ENCODE assay signal across 22 mouse cellular contexts in genomic region chr8:26794411-26794810, GRCm38 (mm10).
DNase-seq lines count a peak whose midpoint lies in the region; ATAC-seq and TF ChIP-seq lines count a peak whose summit lies in the region.
"Had no signal": no experiment of that assay in that cellular context is flagged by ENCODE, and none has a peak within 500 bp of the region (broad histone marks: within the 10 kb centered on the region; RNA-seq: fewer than 3 reads in every experiment).

No protein-coding gene starts in this region.

- DNase-seq in heart, adult 18-20 months, result peak; percentile 13 to 38
- DNase-seq in heart, embryonic 10.5 days (ENCODE audit: low spot score), result no peak
- no peak for DNase-seq in lung, postnatal 0 days (ENCODE audit: low spot score)
- no peak for DNase-seq in lung, adult 2 months
- no peak for DNase-seq in spleen, postnatal 4 days (ENCODE audit: low spot score in 2 of 2)
- DNase-seq in spleen, postnatal 14 days (ENCODE audit: low spot score in 2 of 2), result no peak
- DNase-seq: adrenal gland, adult 8-10 months; adrenal gland, postnatal 36 days; cerebellum, adult 8-10 months; cerebellum, postnatal 14 days; embryo, embryonic 11 days; gastrocnemius, postnatal 10 days; heart, postnatal 36 days had no signal

- H3K36me3 ChIP-seq in heart, embryonic 10.5 days, result no peaks in the 10 kb centered on the region
- no peaks in the 10 kb centered on the region for H3K36me3 ChIP-seq in lung, postnatal 0 days (ENCODE audit: insufficient read depth, low read length)
- H3K36me3 ChIP-seq in intestine, embryonic 16.5 days (ENCODE audit: control insufficient read depth, insufficient read depth, low read length), result no peaks in the 10 kb centered on the region
- H3K36me3 ChIP-seq in stomach, embryonic 16.5 days (ENCODE audit: control insufficient read depth, insufficient read depth, low read length), result no peaks in the 10 kb centered on the region
- H3K36me3 ChIP-seq: embryonic facial prominence, embryonic 15.5 days; forebrain, embryonic 10.5 days; heart, embryonic 13.5 days; hindbrain, embryonic 15.5 days had no signal

- TF ChIP-seq CTCF in lung, postnatal 0 days (IDR thresholded peaks at IDR 0.05), result no peak
- TF ChIP-seq CTCF in lung, adult 2 months (IDR thresholded peaks at IDR 0.05; ENCODE audit: insufficient read depth, low read length), result no peak

- H3K27ac ChIP-seq in heart, embryonic 10.5 days, result no peak overlapping the region
- no peak overlapping the region for H3K27ac ChIP-seq in lung, postnatal 0 days (ENCODE audit: low read length)
- no peak overlapping the region for H3K27ac ChIP-seq in intestine, embryonic 16.5 days (ENCODE audit: low read length)
- H3K27ac ChIP-seq in stomach, embryonic 16.5 days (ENCODE audit: low read length), result peak overlapping the region; percentile 55; the same call in 1 of the 2 replicates
- H3K27ac ChIP-seq: embryonic facial prominence, embryonic 15.5 days; forebrain, embryonic 10.5 days; heart, embryonic 13.5 days; hindbrain, embryonic 15.5 days had no signal

- no peaks in the 10 kb centered on the region; the same call in 1 of the 2 replicates for H3K27me3 ChIP-seq in heart, embryonic 10.5 days (ENCODE audit: insufficient read depth, poor library complexity, severe bottlenecking)
- H3K27me3 ChIP-seq in lung, postnatal 0 days (replicated peaks; ENCODE audit: insufficient read depth, low read length), result no peaks in the 10 kb centered on the region
- no peaks in the 10 kb centered on the region for H3K27me3 ChIP-seq in intestine, embryonic 16.5 days (replicated peaks; ENCODE audit: control insufficient read depth, insufficient read depth, low read length)
- no peaks in the 10 kb centered on the region for H3K27me3 ChIP-seq in stomach, embryonic 16.5 days (ENCODE audit: control insufficient read depth, insufficient read depth, low read length)
- H3K27me3 ChIP-seq: CH12.LX; embryonic facial prominence, embryonic 15.5 days; hindbrain, embryonic 15.5 days had no signal

- H3K9me3 ChIP-seq in heart, embryonic 10.5 days, result no peaks in the 10 kb centered on the region
- no peaks in the 10 kb centered on the region for H3K9me3 ChIP-seq in lung, postnatal 0 days (ENCODE audit: low read length)
- H3K9me3 ChIP-seq in intestine, embryonic 16.5 days (ENCODE audit: control insufficient read depth, low read length), result no peaks in the 10 kb centered on the region
- H3K9me3 ChIP-seq in stomach, embryonic 16.5 days (replicated peaks; ENCODE audit: control insufficient read depth, low read length), result no peaks in the 10 kb centered on the region
- H3K9me3 ChIP-seq: embryonic facial prominence, embryonic 15.5 days; forebrain, embryonic 10.5 days; heart, embryonic 13.5 days; hindbrain, embryonic 15.5 days had no signal

- peak; percentile 15; the same call in 1 of the 2 replicates for ATAC-seq in lung, postnatal 0 days
- peak; percentile 41; the same call in 1 of the 2 replicates for ATAC-seq in intestine, embryonic 16.5 days
- ATAC-seq in stomach, embryonic 16.5 days (ENCODE audit: insufficient read depth, low FRiP score), result peak; percentile 16; the same call in 1 of the 2 replicates
- ATAC-seq: forebrain, embryonic 14.5 days had no signal

- no peak for TF ChIP-seq POLR2A in lung, adult 2 months (IDR thresholded peaks at IDR 0.05; ENCODE audit: borderline replicate concordance, extremely low read depth, low read depth, low read length)

- H3K4me2 ChIP-seq in lung, postnatal 0 days (replicated peaks; ENCODE audit: low read depth, low read length), result no peak overlapping the region
- H3K4me2 ChIP-seq in intestine, embryonic 16.5 days (ENCODE audit: low read depth, low read length), result no peak overlapping the region
- H3K4me2 ChIP-seq in stomach, embryonic 16.5 days (ENCODE audit: low read depth, low read length), result no peak overlapping the region
- H3K4me2 ChIP-seq: embryonic facial prominence, embryonic 15.5 days; heart, embryonic 13.5 days; hindbrain, embryonic 15.5 days had no signal

- 78% methylated on average over 4 of the region's 4 CpGs for WGBS in heart, embryonic 10.5 days
- WGBS in lung, postnatal 0 days, result 78% methylated on average over 4 of the region's 4 CpGs
- 77% methylated on average over 4 of the region's 4 CpGs for WGBS in lung, adult 2 months
- WGBS in intestine, embryonic 16.5 days, result 83% methylated on average over 4 of the region's 4 CpGs
- WGBS in stomach, embryonic 16.5 days, result 73% methylated on average over 4 of the region's 4 CpGs

- no peak overlapping the region for H3K9ac ChIP-seq in lung, postnatal 0 days (replicated peaks; ENCODE audit: low read depth)
- no peak overlapping the region for H3K9ac ChIP-seq in intestine, embryonic 16.5 days (ENCODE audit: low read depth, low read length)
- no peak overlapping the region for H3K9ac ChIP-seq in stomach, embryonic 16.5 days (ENCODE audit: low read length)
- H3K9ac ChIP-seq: embryonic facial prominence, embryonic 15.5 days; heart, embryonic 13.5 days; hindbrain, embryonic 15.5 days had no signal

- no peak overlapping the region for H3K4me3 ChIP-seq in heart, embryonic 10.5 days
- H3K4me3 ChIP-seq in lung, postnatal 0 days (ENCODE audit: low read depth, low read length), result no peak overlapping the region
- H3K4me3 ChIP-seq in lung, adult 2 months (replicated peaks; ENCODE audit: extremely low read depth, low read depth, low read length), result no peak overlapping the region
- H3K4me3 ChIP-seq in intestine, embryonic 16.5 days (ENCODE audit: low read length), result no peak overlapping the region
- no peak overlapping the region for H3K4me3 ChIP-seq in stomach, embryonic 16.5 days (replicated peaks; ENCODE audit: low read length)
- H3K4me3 ChIP-seq: embryonic facial prominence, embryonic 15.5 days; erythroblast, embryonic 14.5 days; forebrain, embryonic 10.5 days; heart, embryonic 13.5 days; hindbrain, embryonic 15.5 days had no signal

- TF ChIP-seq EP300 in lung, postnatal 0 days (IDR thresholded peaks at IDR 0.05), result no peak

- H3K4me1 ChIP-seq in heart, embryonic 10.5 days, result no peaks in the 10 kb centered on the region
- H3K4me1 ChIP-seq in lung, postnatal 0 days (ENCODE audit: insufficient read depth, low read depth, low read length), result no peaks in the 10 kb centered on the region
- no peaks in the 10 kb centered on the region for H3K4me1 ChIP-seq in lung, adult 2 months (ENCODE audit: control insufficient read depth, insufficient read depth, low read length)
- H3K4me1 ChIP-seq in intestine, embryonic 16.5 days (ENCODE audit: control insufficient read depth, insufficient read depth, low read length), result no peaks in the 10 kb centered on the region; the same call in 1 of the 2 replicates
- peaks cover 8% of the 10 kb centered on the region for H3K4me1 ChIP-seq in stomach, embryonic 16.5 days (ENCODE audit: control insufficient read depth, insufficient read depth, low read length)
- H3K4me1 ChIP-seq: embryonic facial prominence, embryonic 15.5 days; heart, embryonic 13.5 days; hindbrain, embryonic 15.5 days had no signal

Comparison
In these comparisons a context has a peak if more than half of its experiments do, and no peak if none do; other contexts are left out.
1. DNase-seq: peak in heart, adult 18-20 months (2 of 2); none in heart, embryonic 10.5 days (single experiment), lung, postnatal 0 days (single experiment), lung, adult 2 months (single experiment), spleen, postnatal 4 days (0 of 2) and spleen, postnatal 14 days (0 of 2).
2. Peak in every context shown above with its lines, with median percentiles within 50 percentile points of each other: ATAC-seq.